Mouse (Mus musculus) T-cell, adult 66 days (primary cell): ENCODE data around the gene Cyp2g1. TPM values are rescaled to one million over a fixed set of nuclear protein-coding genes. Genes with fewer than 3 reads are reported as not detected.

Experiments
- total RNA-seq, 2 experiments: library from RNA; stranded (reverse); gene quantifications; 3 replicates in 1 of 2; 4 replicates in 1 of 2; pipeline ENCODE4 v1.2.4; 2023

Cyp2g1 gene
- not detected for total RNA-seq

DNA sequence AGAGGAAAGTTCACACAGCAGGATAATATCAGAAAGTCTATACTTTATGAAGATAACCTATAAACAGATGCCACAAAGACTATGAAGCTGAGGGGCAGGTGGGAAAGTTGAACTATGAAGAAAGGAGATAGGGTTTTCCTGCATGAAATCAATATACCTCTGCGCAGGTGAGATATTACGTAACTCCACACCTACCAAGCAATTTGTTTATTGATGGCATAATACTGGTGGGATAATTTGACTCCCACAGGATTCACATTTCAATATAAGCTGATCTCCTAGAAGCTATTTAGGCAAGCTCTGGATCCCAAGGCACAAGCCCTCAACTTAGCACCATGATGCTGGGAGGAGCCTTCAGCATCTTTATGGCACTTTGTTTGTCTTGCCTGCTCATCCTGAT is at the start of gene Cyp2g1:
Gene Cyp2g1 (plus strand): TSS at position 301 of the 400 bp plus-strand sequence.

DNA sequence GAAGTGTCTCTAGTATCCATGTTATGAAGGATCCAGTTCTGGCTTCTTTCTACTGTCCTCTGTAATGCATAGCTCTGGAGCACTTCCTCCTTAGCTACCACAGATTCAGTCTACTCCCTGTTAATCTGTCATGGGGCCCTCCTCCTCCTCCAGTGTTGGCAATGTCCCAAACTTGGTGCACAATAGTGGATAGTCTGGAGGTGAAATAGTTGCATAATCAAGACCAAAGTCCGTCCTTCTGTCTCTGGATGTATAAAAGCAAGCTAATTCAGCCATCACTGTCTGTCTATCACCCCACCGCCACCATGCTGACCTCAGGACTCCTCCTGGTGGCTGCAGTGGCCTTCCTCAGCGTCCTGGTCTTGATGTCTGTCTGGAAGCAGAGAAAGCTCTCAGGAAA is 26.4 kb downstream of the Cyp2g1 start, which contains the start of gene Cyp2a5:
Gene Cyp2a5 (plus strand): TSS at position 247 of the 400 bp plus-strand sequence.

Other genes with a start within 250 kb of the Cyp2g1 start
- gene Vmn1r185, start 190.4 kb upstream of the Cyp2g1 start, total RNA-seq: not detected
- gene Cyp2b23, start 122.5 kb upstream of the Cyp2g1 start, total RNA-seq: not detected
- gene Cyp2b19, start 51.8 kb upstream of the Cyp2g1 start, total RNA-seq: not detected
- gene Cyp2a5, start 26.4 kb downstream of the Cyp2g1 start, total RNA-seq: not detected
- not detected for gene Cyp2a22, start 130.5 kb downstream of the Cyp2g1 start, total RNA-seq
- gene Cyp2a12, start 220.2 kb downstream of the Cyp2g1 start, total RNA-seq: not detected